Mouse (Mus musculus) layer of hippocampus, adult 9-11 months (tissue): Measurements from ENCODE around the gene Gp9.

Source experiments
- DNase-seq: peaks from one replicate; pipeline ENCODE4 v3.0.0; 2022

The Gp9 gene

GRCm38 (mm10) chr6:87810713-87811669 is 33.1 kb downstream of the Gp9 start:
- peak; percentile 52 for DNase-seq

- peak; percentile 90 for DNase-seq
Observed at GRCm38 (mm10) chr6:87811675-87812338, 33.9 kb downstream of the Gp9 start, which contains the start of gene Rab43. Gene Rab43, minus strand, starts transcription at chr6:87812164.

GRCm38 (mm10) chr6:87812656-87813055 is 34.8 kb downstream of the Gp9 start:
- DNase-seq = no peak

- DNase-seq = no peak
Observed at GRCm38 (mm10) chr6:87814486-87814885, 36.6 kb downstream of the Gp9 start.

- no peak for DNase-seq
Observed at GRCm38 (mm10) chr6:87820366-87820765, 42.5 kb downstream of the Gp9 start.
